9 mouse cellular contexts compared by ENCODE assay signal in genomic region chr4:153798061-153798460, GRCm38 (mm10).
"Had no signal": no experiment of that assay in that cellular context is flagged by ENCODE, and none has a peak within 500 bp of the region (broad histone marks: within the 10 kb centered on the region; RNA-seq: fewer than 3 reads in every experiment).

No protein-coding gene starts in this region.

- DNase-seq: kidney, adult 2 months; kidney, postnatal 14 days; liver; liver, embryonic 13.5 days; liver, postnatal 0 days; lung, postnatal 14 days; spleen, adult 18-20 months; thymus, adult 18-20 months; thymus, postnatal 14 days had no signal
